Mouse (Mus musculus): ENCODE measurements at regions not wholly inside any gene's neighbourhood (a gene's known extent, or its start where the extent isn't known, plus 50 kb on each side); places are given as distances from the start of the nearest gene placed in this dataset.

- Histone ChIP-seq H3K4me1 (ENCODE audit: control insufficient read depth, insufficient read depth, low read length) (no peaks in the 10 kb centered on the region), H3K4me3 (replicated peaks; ENCODE audit: control insufficient read depth, low read depth, low read length) (no peak overlapping the region), H3K27ac (ENCODE audit: control insufficient read depth, insufficient read depth, low read depth, low read length, poor library complexity) (no peak overlapping the region)
- no peak for TF ChIP-seq POLR2A (IDR thresholded peaks at IDR 0.05; ENCODE audit: borderline replicate concordance, control insufficient read depth, low read depth, low read length)
- TF ChIP-seq CTCF (IDR thresholded peaks at IDR 0.05; ENCODE audit: control insufficient read depth, insufficient read depth, low read length), result no peak
- 79% methylated on average over 2 of the region's 2 CpGs for WGBS
These were observed 62.0 kb upstream of the Rtl1 start for GRCm38 (mm10) chr12:109662179-109662578.

GRCm38 (mm10) chr12:109674766-109675165 lies 74.6 kb upstream of the Rtl1 start:
- no peak for TF ChIP-seq CTCF (IDR thresholded peaks at IDR 0.05; ENCODE audit: control insufficient read depth, insufficient read depth, low read length)
- no peak for TF ChIP-seq POLR2A (IDR thresholded peaks at IDR 0.05; ENCODE audit: borderline replicate concordance, control insufficient read depth, low read depth, low read length)
- Histone ChIP-seq H3K4me1 (ENCODE audit: control insufficient read depth, insufficient read depth, low read length) (no peaks in the 10 kb centered on the region), H3K27ac (ENCODE audit: control insufficient read depth, insufficient read depth, low read depth, low read length, poor library complexity) (no peak overlapping the region), H3K4me3 (replicated peaks; ENCODE audit: control insufficient read depth, low read depth, low read length) (no peak overlapping the region)
- WGBS, result 69% methylated on average over 4 of the region's 4 CpGs

- 82% methylated on average over 4 of the region's 4 CpGs for WGBS
- Histone ChIP-seq H3K27ac (ENCODE audit: control insufficient read depth, insufficient read depth, low read depth, low read length, poor library complexity) (no peak overlapping the region), H3K4me3 (replicated peaks; ENCODE audit: control insufficient read depth, low read depth, low read length) (no peak overlapping the region), H3K4me1 (ENCODE audit: control insufficient read depth, insufficient read depth, low read length) (no peaks in the 10 kb centered on the region)
- TF ChIP-seq POLR2A (IDR thresholded peaks at IDR 0.05; ENCODE audit: borderline replicate concordance, control insufficient read depth, low read depth, low read length), result no peak
- no peak for TF ChIP-seq CTCF (IDR thresholded peaks at IDR 0.05; ENCODE audit: control insufficient read depth, insufficient read depth, low read length)
These were observed 93.9 kb upstream of the Rtl1 start for GRCm38 (mm10) chr12:109694046-109694445.

- Histone ChIP-seq H3K27ac (ENCODE audit: control insufficient read depth, insufficient read depth, low read depth, low read length, poor library complexity) (no peak overlapping the region), H3K4me3 (replicated peaks; ENCODE audit: control insufficient read depth, low read depth, low read length) (no peak overlapping the region), H3K4me1 (ENCODE audit: control insufficient read depth, insufficient read depth, low read length) (no peaks in the 10 kb centered on the region)
- TF ChIP-seq POLR2A (IDR thresholded peaks at IDR 0.05; ENCODE audit: borderline replicate concordance, control insufficient read depth, low read depth, low read length) (no peak), CTCF (IDR thresholded peaks at IDR 0.05; ENCODE audit: control insufficient read depth, insufficient read depth, low read length) (no peak)
- WGBS, result 73% methylated on average over 5 of the region's 5 CpGs
These were observed 94.8 kb upstream of the Rtl1 start for GRCm38 (mm10) chr12:109694801-109695430.

- no peak overlapping the region for H3K27ac ChIP-seq (ENCODE audit: control insufficient read depth, insufficient read depth, low read depth, low read length, poor library complexity)
- H3K4me3 ChIP-seq (replicated peaks; ENCODE audit: control insufficient read depth, low read depth, low read length), result no peak overlapping the region
- WGBS, result 82% methylated on average over 6 of the region's 6 CpGs
- no peak for TF ChIP-seq CTCF (IDR thresholded peaks at IDR 0.05; ENCODE audit: control insufficient read depth, insufficient read depth, low read length)
- TF ChIP-seq POLR2A (IDR thresholded peaks at IDR 0.05; ENCODE audit: borderline replicate concordance, control insufficient read depth, low read depth, low read length), result no peak
- H3K4me1 ChIP-seq (ENCODE audit: control insufficient read depth, insufficient read depth, low read length), result no peaks in the 10 kb centered on the region
These were observed 106.7 kb upstream of the Rtl1 start for GRCm38 (mm10) chr12:109706820-109707219.

- TF ChIP-seq POLR2A (IDR thresholded peaks at IDR 0.05; ENCODE audit: borderline replicate concordance, control insufficient read depth, low read depth, low read length) (no peak), CTCF (IDR thresholded peaks at IDR 0.05; ENCODE audit: control insufficient read depth, insufficient read depth, low read length) (no peak)
- Histone ChIP-seq H3K4me3 (replicated peaks; ENCODE audit: control insufficient read depth, low read depth, low read length) (no peak overlapping the region), H3K27ac (ENCODE audit: control insufficient read depth, insufficient read depth, low read depth, low read length, poor library complexity) (no peak overlapping the region), H3K4me1 (ENCODE audit: control insufficient read depth, insufficient read depth, low read length) (no peaks in the 10 kb centered on the region)
- WGBS, result 82% methylated on average over 5 of the region's 5 CpGs
These were observed 109.5 kb upstream of the Rtl1 start for GRCm38 (mm10) chr12:109709661-109710060.

GRCm38 (mm10) chr12:109711392-109711791 lies 111.3 kb upstream of the Rtl1 start:
- 84% methylated on average over 5 of the region's 5 CpGs for WGBS
- no peak overlapping the region for H3K27ac ChIP-seq (ENCODE audit: control insufficient read depth, insufficient read depth, low read depth, low read length, poor library complexity)
- TF ChIP-seq CTCF (IDR thresholded peaks at IDR 0.05; ENCODE audit: control insufficient read depth, insufficient read depth, low read length) (no peak), POLR2A (IDR thresholded peaks at IDR 0.05; ENCODE audit: borderline replicate concordance, control insufficient read depth, low read depth, low read length) (no peak)

GRCm38 (mm10) chr12:109711946-109712345 lies 111.8 kb upstream of the Rtl1 start:
- Histone ChIP-seq H3K4me3 (replicated peaks; ENCODE audit: control insufficient read depth, low read depth, low read length) (no peak overlapping the region), H3K27ac (ENCODE audit: control insufficient read depth, insufficient read depth, low read depth, low read length, poor library complexity) (no peak overlapping the region), H3K4me1 (ENCODE audit: control insufficient read depth, insufficient read depth, low read length) (no peaks in the 10 kb centered on the region)
- 84% methylated on average over 7 of the region's 7 CpGs for WGBS
- TF ChIP-seq CTCF (IDR thresholded peaks at IDR 0.05; ENCODE audit: control insufficient read depth, insufficient read depth, low read length) (no peak), POLR2A (IDR thresholded peaks at IDR 0.05; ENCODE audit: borderline replicate concordance, control insufficient read depth, low read depth, low read length) (no peak)

More at GRCm38 (mm10) chr12:109711392-109711791, 111.3 kb upstream of the Rtl1 start:
- Histone ChIP-seq H3K4me3 (replicated peaks; ENCODE audit: control insufficient read depth, low read depth, low read length) (no peak overlapping the region), H3K4me1 (ENCODE audit: control insufficient read depth, insufficient read depth, low read length) (no peaks in the 10 kb centered on the region)

- 92% methylated on average over 16 of the region's 16 CpGs for WGBS
These were observed 112.3 kb upstream of the Rtl1 start for GRCm38 (mm10) chr12:109712386-109712785.

More at GRCm38 (mm10) chr12:109712386-109712785, 112.3 kb upstream of the Rtl1 start:
- Histone ChIP-seq H3K4me3 (replicated peaks; ENCODE audit: control insufficient read depth, low read depth, low read length) (no peak overlapping the region), H3K27ac (ENCODE audit: control insufficient read depth, insufficient read depth, low read depth, low read length, poor library complexity) (no peak overlapping the region), H3K4me1 (ENCODE audit: control insufficient read depth, insufficient read depth, low read length) (no peaks in the 10 kb centered on the region)
- TF ChIP-seq POLR2A (IDR thresholded peaks at IDR 0.05; ENCODE audit: borderline replicate concordance, control insufficient read depth, low read depth, low read length), result no peak
- TF ChIP-seq CTCF (IDR thresholded peaks at IDR 0.05; ENCODE audit: control insufficient read depth, insufficient read depth, low read length), result no peak

Measured in bone marrow, adult 2 months (tissue).